Mouse (Mus musculus) G1E (cell line): ENCODE results near the gene Ech1. TPM values are rescaled to one million over a fixed set of nuclear protein-coding genes. Genes with fewer than 3 reads are reported as not detected.

Experiments used
- ATAC-seq: 2 replicates; pipeline ENCODE4 v1.8.0; 2016; ENCODE audit warnings: mild to moderate bottlenecking; ENCODE audit not compliant: insufficient number of reproducible peaks, poor library complexity, low FRiP score, severe bottlenecking; ENCODE audit errors: extremely low read depth
- DNase-seq: peaks from one replicate; pipeline ENCODE4 v3.0.0; 2012; ENCODE audit warnings: low spot score
- H3K27me3 ChIP-seq: 2 replicates; pipeline ENCODE4 v1.6.1; 2012; ENCODE audit warnings: mild to moderate bottlenecking, low read length, inconsistent platforms; ENCODE audit not compliant: insufficient read depth
- H3K36me3 ChIP-seq: replicated peaks from 2 replicates; pipeline ENCODE3; 2012; ENCODE audit warnings: mild to moderate bottlenecking, inconsistent platforms
- H3K4me1 ChIP-seq: 2 replicates; pipeline ENCODE4 v1.6.1; 2012; ENCODE audit warnings: low read depth, low read length, inconsistent platforms, mixed read lengths; ENCODE audit not compliant: insufficient read depth
- H3K4me3 ChIP-seq: 2 replicates; pipeline ENCODE4 v1.5.1; 2012; ENCODE audit warnings: low read depth, mild to moderate bottlenecking, inconsistent platforms, low read length, moderate library complexity, mixed read lengths
- H3K9me3 ChIP-seq: replicated peaks from 2 replicates; pipeline ENCODE4 v1.6.1; 2012; ENCODE audit warnings: inconsistent platforms
- CTCF ChIP-seq: IDR thresholded peaks from 2 replicates; pipeline ENCODE4 v1.5.1; 2012; ENCODE audit warnings: low read depth, low read length, inconsistent platforms, mixed read lengths
- GATA1 ChIP-seq: IDR thresholded peaks from 2 replicates; pipeline ENCODE4 v1.6.1; 2012; ENCODE audit warnings: borderline replicate concordance, low read length, inconsistent platforms, mixed read lengths
- GATA2 ChIP-seq: IDR thresholded peaks from 2 replicates; pipeline ENCODE4 v1.6.1; 2012; ENCODE audit warnings: low read depth, low read length, inconsistent platforms, borderline replicate concordance
- POLR2AphosphoS5 ChIP-seq: IDR thresholded peaks from 2 replicates; pipeline ENCODE4 v1.6.1; 2012; ENCODE audit warnings: low read depth, low read length, inconsistent platforms; ENCODE audit not compliant: insufficient replicate concordance
- TAL1 ChIP-seq: conservative IDR thresholded peaks from 2 replicates; pipeline ENCODE4 v1.6.1; 2012; ENCODE audit warnings: low read depth, low read length, inconsistent platforms, mixed read lengths
- polyA plus RNA-seq: library from polyadenylated mRNA; stranded (reverse); fragments of >175 nt; gene quantifications from 2 replicates; pipeline ENCODE4 v1.2.3, GENCODE M21; 2012
- total RNA-seq, 2 experiments: library from RNA; stranded (forward) in 1 of 2; stranded (reverse) in 1 of 2; fragments of 200-1000 nt in 1 of 2; fragments of >200 nt in 1 of 2; fragmentation: Nextera tagmentation in 1 of 2; gene quantifications; 2 replicates each; pipeline ENCODE4 v1.2.3; 2014 to 2017

Gene Ech1
- total and polyA plus RNA-seq, 3 experiments, result 33.1 to 102 (median 78.5) TPM

- Histone ChIP-seq H3K9me3 (no peaks in the 10 kb centered on the region), H3K27me3 (no peaks in the 10 kb centered on the region), H3K4me3 (peak overlapping the region; percentile 69), H3K4me1 (peaks cover 97% of the 10 kb centered on the region), H3K36me3 (peaks cover 99% of the 10 kb centered on the region)
- ATAC-seq (no peak), DNase-seq (no peak)
- TF ChIP-seq POLR2AphosphoS5 (no peak), GATA2 (no peak), GATA1 (no peak), CTCF (no peak), TAL1 (no peak)
These were observed 8.1 kb upstream of the Ech1 start for GRCm38 (mm10) chr7:28816920-28817319.

- Histone ChIP-seq H3K36me3 (peaks cover 99% of the 10 kb centered on the region), H3K4me3 (peak overlapping the region; percentile 69; the same call in 1 of the 2 replicates), H3K9me3 (no peaks in the 10 kb centered on the region), H3K4me1 (peaks cover 96% of the 10 kb centered on the region), H3K27me3 (no peaks in the 10 kb centered on the region)
- ATAC-seq, result no peak
- TF ChIP-seq GATA1 (no peak), POLR2AphosphoS5 (no peak), CTCF (no peak), GATA2 (no peak), TAL1 (no peak)
- DNase-seq, result no peak
These were observed 7.5 kb upstream of the Ech1 start for GRCm38 (mm10) chr7:28817524-28817923.

GRCm38 (mm10) chr7:28817957-28818356, 7.1 kb upstream of the Ech1 start:
- H3K27me3 ChIP-seq, result no peaks in the 10 kb centered on the region
- peak overlapping the region; percentile 52; the same call in 1 of the 2 replicates for H3K4me3 ChIP-seq
- ATAC-seq (no peak), DNase-seq (no peak)
- H3K36me3 ChIP-seq, result peaks cover 99% of the 10 kb centered on the region
- TF ChIP-seq GATA2 (no peak), GATA1 (no peak), POLR2AphosphoS5 (no peak), TAL1 (no peak), CTCF (no peak)
- no peaks in the 10 kb centered on the region for H3K9me3 ChIP-seq
- peaks cover 96% of the 10 kb centered on the region for H3K4me1 ChIP-seq

- Histone ChIP-seq H3K36me3 (peaks cover 99% of the 10 kb centered on the region), H3K4me3 (peak overlapping the region; percentile 42; the same call in 1 of the 2 replicates), H3K4me1 (peaks cover 96% of the 10 kb centered on the region)
These were observed 6.6 kb upstream of the Ech1 start for GRCm38 (mm10) chr7:28818436-28818835.

DNA sequence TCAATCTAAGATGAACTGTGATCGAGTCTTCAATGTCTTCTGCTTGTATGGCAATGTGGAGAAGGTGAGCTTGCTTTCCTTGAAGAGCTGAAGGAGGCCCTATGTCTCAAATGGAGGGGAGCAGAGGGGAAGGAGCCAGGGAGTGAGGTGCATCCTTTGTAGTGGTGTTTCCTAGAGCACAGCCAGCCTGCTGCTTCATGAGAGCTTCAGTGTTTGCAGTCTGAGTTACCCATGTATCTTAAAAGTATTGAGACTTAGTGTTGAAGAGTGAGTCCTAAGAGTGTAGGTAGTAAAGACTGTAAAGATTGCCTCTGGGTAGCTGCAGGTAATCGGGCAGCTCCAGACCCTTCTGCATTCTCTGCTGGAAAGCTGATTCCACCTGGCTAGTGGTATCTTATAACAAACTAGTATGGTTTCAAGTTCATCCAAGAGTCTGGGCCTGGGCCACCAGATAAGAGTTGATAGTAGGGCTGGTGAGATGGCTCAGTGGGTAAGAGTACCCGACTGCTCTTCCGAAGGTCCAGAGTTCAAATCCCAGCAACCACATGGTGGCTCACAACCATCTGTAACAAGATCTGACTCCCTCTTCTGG, 6.1 kb upstream of the Ech1 start:
- no peak for TF ChIP-seq POLR2AphosphoS5
- peak; percentile 36 for TF ChIP-seq TAL1
- Histone ChIP-seq H3K4me1 (peaks cover 96% of the 10 kb centered on the region), H3K27me3 (no peaks in the 10 kb centered on the region), H3K4me3 (no peak overlapping the region; the same call in 1 of the 2 replicates), H3K36me3 (peaks cover 96% of the 10 kb centered on the region), H3K9me3 (no peaks in the 10 kb centered on the region)
- ATAC-seq, result no peak
- no peak for DNase-seq

More at GRCm38 (mm10) chr7:28818436-28818835, 6.6 kb upstream of the Ech1 start:
- H3K9me3 ChIP-seq, result no peaks in the 10 kb centered on the region
- no peak for ATAC-seq
- TF ChIP-seq TAL1 (no peak), GATA2 (no peak), POLR2AphosphoS5 (no peak)
- H3K27me3 ChIP-seq, result no peaks in the 10 kb centered on the region
- no peak for DNase-seq

GRCm38 (mm10) chr7:28819571-28819970, 5.4 kb upstream of the Ech1 start:
- ATAC-seq (no peak), DNase-seq (no peak)
- peaks cover 90% of the 10 kb centered on the region for H3K36me3 ChIP-seq
- TF ChIP-seq GATA2, result no peak
- no peak for TF ChIP-seq TAL1
- TF ChIP-seq GATA1, result no peak
- TF ChIP-seq CTCF, result no peak
- no peak; the same call in 1 of the 2 replicates for TF ChIP-seq POLR2AphosphoS5
- H3K27me3 ChIP-seq, result no peaks in the 10 kb centered on the region
- H3K9me3 ChIP-seq, result no peaks in the 10 kb centered on the region
- no peak overlapping the region; the same call in 1 of the 2 replicates for H3K4me3 ChIP-seq
- H3K4me1 ChIP-seq, result peaks cover 92% of the 10 kb centered on the region
